Mouse (Mus musculus) kidney, postnatal 14 days (tissue): ENCODE results near the gene Cdyl.

Source experiments
- DNase-seq: peaks from one replicate; pipeline ENCODE4 v3.0.0; 2022; ENCODE audit warnings: mixed read lengths

The Cdyl gene

GRCm38 (mm10) chr13:35848694-35849093 lies 189.1 kb downstream of the Cdyl start:
- DNase-seq: peak; percentile 27

- DNase-seq: no peak
Observed at GRCm38 (mm10) chr13:35851581-35851980, 191.9 kb downstream of the Cdyl start.

- no peak for DNase-seq
Observed at GRCm38 (mm10) chr13:35852851-35853575, 193.4 kb downstream of the Cdyl start.

GRCm38 (mm10) chr13:35857486-35857885 lies 197.9 kb downstream of the Cdyl start:
- no peak for DNase-seq

- DNase-seq: no peak
Observed at GRCm38 (mm10) chr13:35860916-35861315, 201.3 kb downstream of the Cdyl start.

- DNase-seq: no peak
Observed at GRCm38 (mm10) chr13:35870659-35871058, 211.0 kb downstream of the Cdyl start.

GRCm38 (mm10) chr13:35871107-35871506 lies 211.5 kb downstream of the Cdyl start:
- DNase-seq: no peak

- DNase-seq: no peak
Observed at GRCm38 (mm10) chr13:35875396-35875795, 215.8 kb downstream of the Cdyl start.

- no peak for DNase-seq
Observed at GRCm38 (mm10) chr13:35878282-35878681, 218.6 kb downstream of the Cdyl start.

GRCm38 (mm10) chr13:35879068-35879467 lies 219.4 kb downstream of the Cdyl start:
- DNase-seq: no peak

GRCm38 (mm10) chr13:35879519-35879918 lies 219.9 kb downstream of the Cdyl start:
- no peak for DNase-seq

GRCm38 (mm10) chr13:35880555-35881046 lies 221.0 kb downstream of the Cdyl start:
- DNase-seq: peak; percentile 66

GRCm38 (mm10) chr13:35886121-35886725 lies 226.6 kb downstream of the Cdyl start:
- peak; percentile 48 for DNase-seq

GRCm38 (mm10) chr13:35892866-35893265 lies 233.2 kb downstream of the Cdyl start:
- no peak for DNase-seq

GRCm38 (mm10) chr13:35905378-35905777 lies 245.7 kb downstream of the Cdyl start:
- DNase-seq: peak; percentile 7

- DNase-seq: peak; percentile 94
Observed at GRCm38 (mm10) chr13:35905879-35906481, 246.3 kb downstream of the Cdyl start, which contains the start of gene Rpp40. Rpp40 (minus strand) TSS chr13:35906359.

GRCm38 (mm10) chr13:35911476-35911875 lies 251.8 kb downstream of the Cdyl start:
- DNase-seq: no peak
